Mouse (Mus musculus) urinary bladder, adult 18-20 months (tissue): ENCODE results near the gene Olfr371.

Experiments used
- DNase-seq, 2 experiments: peaks; one replicate each; pipeline ENCODE4 v3.0.0; 2022; ENCODE audit warnings: low spot score in 2 of 2, mixed read lengths in 2 of 2

Olfr371 gene

DNA sequence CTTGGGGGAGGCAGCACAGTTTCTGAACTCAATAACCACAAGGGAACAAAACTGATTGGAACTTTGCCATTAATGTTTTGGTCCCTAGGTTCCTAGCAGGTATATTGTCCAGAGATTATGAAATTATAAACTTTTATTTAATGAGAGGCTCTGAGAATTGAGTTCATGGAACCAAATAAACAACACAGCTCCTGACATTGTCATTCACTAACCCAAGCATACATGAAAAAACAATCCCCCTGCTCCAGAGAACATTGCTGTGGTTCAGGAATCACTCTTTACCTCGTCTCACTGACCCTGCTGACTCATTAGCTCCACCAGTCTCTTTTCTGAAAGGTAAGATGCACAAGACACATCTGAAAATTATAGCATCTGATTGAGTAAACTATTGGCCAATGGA is at the start of gene Olfr371:
TSS of gene Olfr371 (plus strand) at position 301 of the 400 bp plus-strand sequence.
- no peak for DNase-seq

DNA sequence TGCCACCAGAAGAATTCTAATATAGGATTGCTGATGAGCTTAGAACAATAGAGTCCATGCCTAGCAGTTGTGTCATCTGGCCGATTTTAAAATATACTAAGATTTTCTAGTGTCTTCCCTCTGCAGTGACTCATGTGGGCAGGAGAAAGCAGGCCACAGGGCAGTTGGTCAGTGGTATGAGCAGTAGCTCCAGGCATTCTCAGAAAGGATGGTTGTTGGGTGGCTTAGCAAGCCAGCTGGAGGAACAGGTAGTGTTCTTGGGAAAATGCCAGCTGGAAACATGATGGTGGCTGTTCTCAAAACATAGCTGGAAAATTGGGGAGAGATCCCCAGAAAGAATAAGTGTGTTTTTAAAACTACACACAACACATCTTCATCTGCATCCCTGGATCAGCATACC is 33.4 kb upstream of the Olfr371 start:
- no peak for DNase-seq

DNA sequence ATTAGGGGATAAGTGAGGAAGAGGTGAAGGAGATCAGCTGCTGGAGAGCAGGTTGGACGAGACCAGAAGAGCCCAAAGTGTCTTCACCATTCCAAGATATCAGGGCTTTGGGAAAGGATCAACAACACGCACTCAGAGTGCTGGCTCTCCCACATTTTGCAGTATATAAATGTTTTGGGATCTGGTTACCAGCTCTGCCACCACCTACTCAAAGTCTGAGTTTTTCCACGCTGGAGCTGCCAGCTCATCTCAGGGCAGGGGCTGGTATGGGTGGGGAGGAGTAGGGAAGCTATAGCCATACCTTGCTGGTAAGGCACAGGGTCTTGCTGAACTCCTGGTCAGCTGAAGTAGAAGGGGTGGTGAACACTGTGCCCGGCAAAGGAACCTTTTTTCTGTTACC is 5.6 kb upstream of the Olfr371 start:
- DNase-seq: no peak

DNA sequence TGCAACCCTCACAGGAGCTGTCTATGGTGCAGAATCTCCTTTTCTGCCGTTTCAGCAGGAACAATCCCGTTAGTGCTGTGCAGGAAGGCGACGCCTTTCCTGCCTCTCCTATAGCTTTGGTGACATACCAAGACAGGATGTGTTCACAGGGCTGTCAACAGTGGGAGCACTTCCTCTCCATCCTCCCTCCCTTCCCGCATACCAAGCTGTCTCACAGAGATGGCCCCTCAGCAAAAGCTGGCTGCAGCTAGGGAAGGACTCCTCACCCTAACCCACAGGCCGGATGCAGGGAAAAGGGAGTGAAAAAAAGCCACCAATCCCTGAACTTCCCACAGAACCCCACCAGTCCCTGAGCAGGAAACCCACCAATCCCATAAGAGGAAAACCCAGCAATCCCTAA is 4.8 kb upstream of the Olfr371 start:
- no peak for DNase-seq

DNA sequence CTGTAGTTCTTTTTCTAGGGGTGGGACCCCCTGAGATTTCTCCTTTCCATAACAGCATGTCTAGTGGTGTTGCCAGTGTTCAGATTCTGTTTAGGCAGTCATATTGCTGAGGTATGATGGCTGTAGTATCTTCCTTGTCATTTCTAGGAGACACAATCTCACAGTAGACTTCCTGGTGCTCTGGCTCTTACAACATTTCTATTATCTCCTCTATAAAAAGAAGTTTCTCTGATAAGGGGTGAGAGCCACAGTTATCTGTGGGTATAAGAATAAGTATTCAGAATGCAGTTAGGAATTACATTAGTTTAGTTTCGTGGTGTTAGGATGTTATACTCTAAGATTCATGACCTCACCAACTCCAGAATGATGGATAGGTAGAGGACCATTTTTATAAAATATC is 1.5 kb downstream of the Olfr371 start:
- DNase-seq: no peak
